Mouse (Mus musculus): ENCODE results near the gene Snx19. TPM values are rescaled to one million over a fixed set of nuclear protein-coding genes. Genes with fewer than 3 reads are reported as not detected.

Gene Snx19
- polyA plus RNA-seq, 1 experiment from 2014 or later, result 22.8 TPM

GRCm38 (mm10) chr9:30485161-30485560, 58.3 kb downstream of the Snx19 start:
- no peak overlapping the region for H3K9ac ChIP-seq (replicated peaks; ENCODE audit: low read length)
- H3K27ac ChIP-seq (replicated peaks; ENCODE audit: low read depth, low read length), result no peak overlapping the region
- ATAC-seq (replicated peaks; ENCODE audit: insufficient number of reproducible peaks, low FRiP score, low TSS enrichment, low read depth) (no peak), DNase-seq (ENCODE audit: low spot score) (no peak)
- no peak overlapping the region for H3K4me2 ChIP-seq (ENCODE audit: low read depth, low read length)
- 93% methylated on average over 2 of the region's 2 CpGs for WGBS
- H3K36me3 ChIP-seq (replicated peaks; ENCODE audit: control insufficient read depth, insufficient read depth, low read depth, low read length), result no peaks in the 10 kb centered on the region
- no peaks in the 10 kb centered on the region for H3K4me1 ChIP-seq (ENCODE audit: control insufficient read depth, insufficient read depth, low read length)
- no peaks in the 10 kb centered on the region for H3K27me3 ChIP-seq (ENCODE audit: control insufficient read depth, insufficient read depth, low read length)
- no peak overlapping the region for H3K4me3 ChIP-seq (ENCODE audit: low read depth, low read length)
- no peaks in the 10 kb centered on the region for H3K9me3 ChIP-seq (replicated peaks; ENCODE audit: control insufficient read depth, low read length)

DNA sequence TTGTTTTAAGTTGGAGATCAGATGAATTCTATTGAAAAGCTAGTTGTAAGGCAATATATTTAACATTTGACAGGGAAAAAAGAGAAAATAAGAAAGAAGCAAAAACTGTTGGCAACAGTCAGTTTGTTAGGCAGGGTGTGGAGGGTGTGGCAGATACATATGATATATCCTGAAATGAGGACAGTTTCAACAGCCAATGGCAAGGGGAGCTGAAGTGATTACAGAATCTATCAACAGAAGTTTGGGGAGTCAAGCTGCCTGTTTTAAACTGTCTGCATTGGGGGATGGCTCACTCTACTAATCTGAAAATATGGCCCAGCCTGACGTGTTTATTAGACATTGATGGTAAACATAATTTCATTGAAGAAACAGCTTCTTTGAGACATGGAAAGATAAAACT, 61.5 kb downstream of the Snx19 start:
- 85% methylated on average over 1 of the region's 1 CpGs for WGBS
- H3K27ac ChIP-seq (replicated peaks; ENCODE audit: low read depth, low read length), result no peak overlapping the region
- no peaks in the 10 kb centered on the region for H3K27me3 ChIP-seq (ENCODE audit: control insufficient read depth, insufficient read depth, low read length)
- H3K36me3 ChIP-seq (replicated peaks; ENCODE audit: control insufficient read depth, insufficient read depth, low read depth, low read length), result no peaks in the 10 kb centered on the region
- H3K9me3 ChIP-seq (replicated peaks; ENCODE audit: control insufficient read depth, low read length), result no peaks in the 10 kb centered on the region
- no peak overlapping the region for H3K4me2 ChIP-seq (ENCODE audit: low read depth, low read length)
- H3K4me3 ChIP-seq (ENCODE audit: low read depth, low read length), result no peak overlapping the region
- no peak overlapping the region for H3K9ac ChIP-seq (replicated peaks; ENCODE audit: low read length)
- DNase-seq (ENCODE audit: low spot score) (no peak), ATAC-seq (replicated peaks; ENCODE audit: insufficient number of reproducible peaks, low FRiP score, low TSS enrichment, low read depth) (no peak)
- no peaks in the 10 kb centered on the region for H3K4me1 ChIP-seq (ENCODE audit: control insufficient read depth, insufficient read depth, low read length)

- no peaks in the 10 kb centered on the region for H3K9me3 ChIP-seq (replicated peaks; ENCODE audit: control insufficient read depth, low read length)
- no peaks in the 10 kb centered on the region for H3K4me1 ChIP-seq (ENCODE audit: control insufficient read depth, insufficient read depth, low read length)
- no peak overlapping the region for H3K4me3 ChIP-seq (ENCODE audit: low read depth, low read length)
- no peaks in the 10 kb centered on the region for H3K36me3 ChIP-seq (replicated peaks; ENCODE audit: control insufficient read depth, insufficient read depth, low read depth, low read length)
- WGBS, result 94% methylated on average over 2 of the region's 2 CpGs
- DNase-seq (ENCODE audit: low spot score) (no peak), ATAC-seq (replicated peaks; ENCODE audit: insufficient number of reproducible peaks, low FRiP score, low TSS enrichment, low read depth) (no peak)
- H3K27ac ChIP-seq (replicated peaks; ENCODE audit: low read depth, low read length), result no peak overlapping the region
- no peak overlapping the region for H3K9ac ChIP-seq (replicated peaks; ENCODE audit: low read length)
- no peak overlapping the region for H3K4me2 ChIP-seq (ENCODE audit: low read depth, low read length)
- no peaks in the 10 kb centered on the region for H3K27me3 ChIP-seq (ENCODE audit: control insufficient read depth, insufficient read depth, low read length)
Measured at GRCm38 (mm10) chr9:30494446-30494845, 67.5 kb downstream of the Snx19 start.

GRCm38 (mm10) chr9:30508966-30509365, 82.1 kb downstream of the Snx19 start:
- ATAC-seq (replicated peaks; ENCODE audit: insufficient number of reproducible peaks, low FRiP score, low TSS enrichment, low read depth) (no peak), DNase-seq (ENCODE audit: low spot score) (no peak)
- Histone ChIP-seq H3K36me3 (replicated peaks; ENCODE audit: control insufficient read depth, insufficient read depth, low read depth, low read length) (no peaks in the 10 kb centered on the region), H3K9ac (replicated peaks; ENCODE audit: low read length) (no peak overlapping the region), H3K27me3 (ENCODE audit: control insufficient read depth, insufficient read depth, low read length) (no peaks in the 10 kb centered on the region), H3K4me2 (ENCODE audit: low read depth, low read length) (no peak overlapping the region), H3K9me3 (replicated peaks; ENCODE audit: control insufficient read depth, low read length) (no peaks in the 10 kb centered on the region), H3K4me1 (ENCODE audit: control insufficient read depth, insufficient read depth, low read length) (no peaks in the 10 kb centered on the region), H3K27ac (replicated peaks; ENCODE audit: low read depth, low read length) (no peak overlapping the region), H3K4me3 (ENCODE audit: low read depth, low read length) (no peak overlapping the region)
- 72% methylated on average over 5 of the region's 5 CpGs for WGBS

- no peak for ATAC-seq (replicated peaks; ENCODE audit: insufficient number of reproducible peaks, low FRiP score, low TSS enrichment, low read depth)
- DNase-seq (ENCODE audit: low spot score), result no peak
- Histone ChIP-seq H3K36me3 (replicated peaks; ENCODE audit: control insufficient read depth, insufficient read depth, low read depth, low read length) (no peaks in the 10 kb centered on the region), H3K27me3 (ENCODE audit: control insufficient read depth, insufficient read depth, low read length) (no peaks in the 10 kb centered on the region), H3K27ac (replicated peaks; ENCODE audit: low read depth, low read length) (no peak overlapping the region), H3K4me2 (ENCODE audit: low read depth, low read length) (no peak overlapping the region), H3K4me1 (ENCODE audit: control insufficient read depth, insufficient read depth, low read length) (no peaks in the 10 kb centered on the region), H3K9ac (replicated peaks; ENCODE audit: low read length) (no peak overlapping the region), H3K4me3 (ENCODE audit: low read depth, low read length) (no peak overlapping the region), H3K9me3 (replicated peaks; ENCODE audit: control insufficient read depth, low read length) (no peaks in the 10 kb centered on the region)
Measured at GRCm38 (mm10) chr9:30515953-30516352, 89.0 kb downstream of the Snx19 start.
